Mouse (Mus musculus): ENCODE data around the gene Nt5c2. TPM values are rescaled to one million over a fixed set of nuclear protein-coding genes. Genes with fewer than 3 reads are reported as not detected.
A peak's percentile ranks its signal among the peaks of the same experiment; 100 is the strongest.

Gene Nt5c2
- total RNA-seq, 1 experiment from 2014 or later = 98.9 TPM

DNA sequence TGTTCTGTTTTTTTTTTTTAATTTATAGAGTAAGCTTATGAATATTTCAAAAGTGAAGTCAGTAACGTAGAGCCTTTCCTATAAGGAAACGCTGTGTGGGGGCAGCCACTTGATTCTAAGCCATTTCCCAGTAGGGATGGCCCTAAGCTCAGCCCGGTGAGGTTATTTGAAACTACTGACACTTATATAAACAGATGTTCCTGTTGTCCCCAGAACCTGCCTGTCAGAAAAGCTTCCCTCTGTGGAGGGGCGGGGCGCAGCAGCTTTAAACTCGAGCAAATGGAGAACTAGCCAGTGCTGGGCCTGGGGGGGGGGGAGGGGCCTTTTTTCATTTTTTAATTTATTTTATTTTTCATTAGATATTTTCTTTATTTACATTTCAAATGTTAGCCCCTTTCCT is 150.9 kb downstream of the Nt5c2 start:
- 0 out of 2 replicates have a peak, but pooled peaks have one; percentile 27 for ATAC-seq (replicated peaks; ENCODE audit: low read depth, poor library complexity, severe bottlenecking)

DNA sequence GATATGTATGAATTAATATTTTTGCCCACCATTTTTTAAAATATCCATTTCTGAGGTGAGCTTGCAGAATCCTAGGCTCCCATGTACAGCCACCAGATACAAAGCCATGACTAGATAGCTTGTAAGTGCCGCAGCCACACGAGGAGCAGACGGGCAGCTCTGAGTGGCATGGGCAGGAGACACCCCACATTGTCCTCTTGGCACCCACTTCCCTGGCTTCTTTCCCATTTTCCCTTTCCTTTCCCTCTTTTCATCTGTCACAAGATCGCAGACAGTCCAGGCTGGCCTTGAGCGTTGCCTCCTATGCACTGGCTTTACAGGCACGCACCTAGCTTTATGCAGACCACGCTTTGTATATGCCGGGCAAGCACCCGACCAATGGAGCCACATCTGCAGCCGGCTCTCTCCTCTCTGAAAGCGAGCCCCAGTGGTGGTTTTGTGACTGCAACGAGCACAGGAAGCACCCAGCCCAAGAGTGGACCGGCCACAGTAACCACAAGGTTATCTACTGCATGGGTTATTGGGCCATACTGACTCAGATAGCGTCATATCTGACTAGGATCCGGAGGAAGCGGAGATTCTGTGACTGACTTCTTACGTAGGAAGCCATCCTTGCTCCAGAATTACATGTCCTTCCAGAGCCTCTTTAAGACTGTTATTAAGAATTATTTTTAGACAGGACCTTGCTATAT is 151.6 kb downstream of the Nt5c2 start:
- ATAC-seq (replicated peaks; ENCODE audit: low read depth, poor library complexity, severe bottlenecking) = peak; percentile 85

DNA sequence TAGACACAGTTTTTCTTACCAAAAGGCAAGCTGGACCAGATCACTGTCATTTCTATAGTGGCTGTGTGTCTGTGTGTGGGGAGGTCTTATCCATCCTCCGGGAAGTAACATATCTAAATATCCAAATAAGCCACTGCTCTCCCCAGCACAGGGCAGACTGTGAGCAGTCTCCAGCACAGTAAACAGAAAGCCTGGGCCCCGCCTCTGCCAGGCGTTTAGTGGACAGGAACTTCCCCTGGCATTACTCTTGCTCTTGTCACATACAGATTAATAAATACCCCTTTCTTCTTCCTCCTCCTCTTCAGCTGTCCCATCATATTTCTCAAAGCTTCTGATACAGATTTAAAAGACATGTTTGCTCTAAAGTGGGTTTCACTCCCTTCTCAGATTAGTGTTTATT is 152.4 kb downstream of the Nt5c2 start:
- ATAC-seq (replicated peaks; ENCODE audit: low read depth, poor library complexity, severe bottlenecking) = no peak

DNA sequence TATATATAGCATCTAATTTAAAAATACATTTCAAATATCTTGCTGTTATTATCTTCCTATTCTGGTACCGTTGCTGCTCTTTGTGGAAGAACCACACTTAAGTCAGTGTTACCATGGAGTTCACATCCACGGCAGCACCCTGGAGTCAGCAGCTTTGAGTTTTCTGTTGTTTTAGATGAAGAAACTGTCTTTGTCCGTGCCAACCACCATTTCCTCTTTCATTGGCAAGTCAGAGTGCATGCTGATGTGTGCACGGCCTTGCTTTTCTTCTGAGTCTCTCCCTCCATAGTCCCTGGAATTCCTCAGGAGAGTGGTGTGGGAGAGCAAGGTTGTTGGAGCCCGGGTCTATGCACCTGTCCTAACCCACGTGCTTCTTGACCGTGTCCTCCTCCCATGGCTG is 156.8 kb downstream of the Nt5c2 start:
- no peak for ATAC-seq (replicated peaks; ENCODE audit: low read depth, poor library complexity, severe bottlenecking)

- ATAC-seq (replicated peaks; ENCODE audit: low read depth, poor library complexity, severe bottlenecking) = peak; percentile 69
These were observed 157.5 kb downstream of the Nt5c2 start for GRCm38 (mm10) chr19:46857277-46857989.

DNA sequence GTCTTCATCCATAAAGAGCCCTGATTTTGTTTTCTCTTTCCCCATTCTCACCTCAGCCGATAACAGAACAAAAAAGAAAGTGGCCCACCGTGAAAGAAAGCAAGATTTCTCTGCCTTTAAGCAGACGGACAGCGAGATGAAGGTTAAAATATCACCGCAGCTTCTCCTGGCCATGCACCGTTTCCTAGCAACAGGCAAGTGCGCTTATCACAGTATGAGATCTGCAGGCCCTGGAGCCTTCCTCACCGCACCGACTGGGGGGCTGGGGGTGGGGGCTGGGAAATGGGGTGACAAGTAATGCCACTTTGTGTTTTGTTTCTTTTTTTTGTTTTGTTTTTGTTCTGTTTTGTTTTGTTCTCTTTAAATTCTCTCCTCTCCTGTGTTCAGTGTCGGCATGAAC is 158.2 kb downstream of the Nt5c2 start:
- ATAC-seq (replicated peaks; ENCODE audit: low read depth, poor library complexity, severe bottlenecking) = peak; percentile 40; the same call in 1 of the 2 replicates

GRCm38 (mm10) chr19:46856232-46856631 is 158.7 kb downstream of the Nt5c2 start:
- ATAC-seq (replicated peaks; ENCODE audit: low read depth, poor library complexity, severe bottlenecking) = no peak

DNA sequence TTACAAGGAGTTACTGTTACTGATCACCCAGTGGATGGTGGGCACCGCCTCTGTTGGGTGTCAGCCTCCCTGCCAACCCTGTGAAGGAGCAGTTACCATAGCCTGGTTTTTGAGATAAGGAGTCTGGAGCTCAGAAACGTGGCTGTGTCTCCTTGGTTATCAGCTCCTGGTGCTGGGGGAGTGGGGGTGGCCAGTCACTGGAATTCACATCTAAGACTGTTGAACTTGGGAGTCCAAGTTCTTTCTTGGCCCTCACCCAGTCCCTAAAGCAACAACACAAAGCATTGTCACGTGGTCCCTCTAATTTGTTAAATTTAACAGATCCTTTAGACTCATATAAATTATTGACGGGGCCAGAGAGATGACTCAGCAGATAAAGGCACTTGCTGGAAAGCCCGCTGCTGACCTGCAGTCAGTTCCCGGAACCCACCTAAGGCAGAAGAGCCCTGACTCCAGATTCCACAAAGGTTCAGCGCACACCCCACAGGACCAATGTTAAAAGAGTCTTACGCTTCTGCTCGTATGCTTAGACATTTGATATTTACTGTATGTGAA is 165.4 kb downstream of the Nt5c2 start:
- ATAC-seq (replicated peaks; ENCODE audit: low read depth, poor library complexity, severe bottlenecking) = peak; percentile 86

GRCm38 (mm10) chr19:46848381-46849268 is 166.3 kb downstream of the Nt5c2 start:
- no peak for ATAC-seq (replicated peaks; ENCODE audit: low read depth, poor library complexity, severe bottlenecking)

- ATAC-seq (replicated peaks; ENCODE audit: low read depth, poor library complexity, severe bottlenecking) = peak; percentile 33
These were observed 168.5 kb downstream of the Nt5c2 start for GRCm38 (mm10) chr19:46846459-46846858.

GRCm38 (mm10) chr19:46846056-46846455 is 168.9 kb downstream of the Nt5c2 start:
- ATAC-seq (replicated peaks; ENCODE audit: low read depth, poor library complexity, severe bottlenecking) = no peak

DNA sequence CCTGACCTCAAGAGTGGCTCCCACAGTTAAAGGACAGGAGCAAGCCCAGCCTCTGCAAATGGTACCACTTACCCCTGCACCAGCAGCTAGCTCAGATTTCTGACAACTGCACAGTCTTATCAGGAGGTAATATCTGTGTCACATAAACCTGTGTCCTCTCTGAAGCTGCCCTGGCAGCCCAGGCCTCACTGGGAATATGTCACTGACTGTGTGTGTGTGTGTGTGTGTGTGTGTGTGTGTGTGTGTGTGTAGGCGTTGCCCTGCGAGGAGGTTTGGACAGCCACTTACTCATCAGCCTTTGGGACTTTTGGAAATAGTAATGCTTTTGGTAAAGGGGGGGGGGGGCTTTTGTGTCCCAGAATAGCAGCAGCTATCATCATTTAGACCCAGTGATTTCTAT is 171.9 kb downstream of the Nt5c2 start:
- ATAC-seq (replicated peaks; ENCODE audit: low read depth, poor library complexity, severe bottlenecking) = no peak

DNA sequence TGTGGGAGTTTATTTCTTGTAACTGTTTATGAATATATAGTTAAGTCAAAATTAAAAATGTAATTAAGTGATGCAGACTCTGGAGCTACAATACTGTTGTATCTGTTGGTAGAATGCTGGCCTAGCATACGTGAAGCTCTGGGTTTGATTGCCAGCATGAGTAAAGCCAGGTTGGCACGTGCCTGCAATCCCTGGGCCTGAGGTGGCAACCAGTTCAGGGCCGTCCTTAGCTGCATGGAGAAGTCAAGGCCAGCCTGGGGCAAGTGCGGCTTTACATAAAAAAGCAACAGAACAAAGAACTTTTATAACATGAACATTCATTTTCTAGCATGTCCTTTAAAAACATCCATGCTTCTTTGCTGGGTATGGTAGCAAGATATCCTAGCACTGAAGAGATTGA is 173.9 kb downstream of the Nt5c2 start:
- no peak for ATAC-seq (replicated peaks; ENCODE audit: low read depth, poor library complexity, severe bottlenecking)

GRCm38 (mm10) chr19:46837290-46838079 is 177.5 kb downstream of the Nt5c2 start:
- peak; percentile 78 for ATAC-seq (replicated peaks; ENCODE audit: low read depth, poor library complexity, severe bottlenecking)

DNA sequence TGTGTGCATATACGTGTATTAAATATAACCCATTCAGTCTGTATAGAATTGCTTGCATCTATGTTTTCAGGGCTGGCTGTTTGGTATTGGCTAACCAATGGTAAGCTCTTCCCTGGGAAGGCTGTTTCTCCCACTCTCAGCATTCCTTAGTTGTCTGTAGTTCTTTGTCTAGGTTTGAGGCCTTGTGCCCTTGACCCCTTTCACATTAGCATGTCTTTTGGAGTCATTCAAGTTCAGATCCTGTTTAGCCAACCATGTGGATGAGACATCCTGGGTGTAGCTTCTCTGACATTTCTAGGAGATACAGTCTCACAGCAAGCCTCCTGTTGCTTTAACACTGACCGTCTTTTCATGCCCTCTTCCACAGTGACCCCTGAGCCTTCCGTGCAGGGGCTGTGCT is 178.9 kb downstream of the Nt5c2 start:
- ATAC-seq (replicated peaks; ENCODE audit: low read depth, poor library complexity, severe bottlenecking) = no peak

GRCm38 (mm10) chr19:46835339-46835738 is 179.6 kb downstream of the Nt5c2 start:
- no peak for ATAC-seq (replicated peaks; ENCODE audit: low read depth, poor library complexity, severe bottlenecking)

DNA sequence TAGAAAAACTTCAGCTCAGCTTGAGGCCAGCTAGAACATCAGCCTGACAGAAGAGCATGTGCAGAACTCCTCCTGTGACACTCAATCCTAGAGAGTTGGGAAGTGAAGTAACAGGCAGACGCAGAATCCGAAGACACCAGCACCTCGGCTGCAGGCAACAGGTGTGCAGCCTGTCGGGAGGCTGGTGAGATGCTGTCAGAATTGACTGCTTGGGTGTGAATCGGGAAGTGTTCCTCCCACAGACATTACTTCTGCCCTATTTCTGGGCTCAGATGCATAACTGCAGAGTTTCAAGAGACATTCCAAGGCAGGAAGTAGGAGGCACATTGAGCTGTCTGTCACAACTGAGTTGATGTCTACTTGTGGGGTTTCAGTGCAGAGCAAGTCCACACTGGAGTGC is 180.7 kb downstream of the Nt5c2 start:
- ATAC-seq (replicated peaks; ENCODE audit: low read depth, poor library complexity, severe bottlenecking) = no peak

Data from common myeloid progenitor, adult 5-6 weeks (primary cell).